Mouse (Mus musculus): ENCODE results near the gene Tuba3a. TPM values are rescaled to one million over a fixed set of nuclear protein-coding genes. Genes with fewer than 3 reads are reported as not detected.

The Tuba3a gene
- polyA plus RNA-seq, 1 experiment from 2014 or later = not detected

DNA sequence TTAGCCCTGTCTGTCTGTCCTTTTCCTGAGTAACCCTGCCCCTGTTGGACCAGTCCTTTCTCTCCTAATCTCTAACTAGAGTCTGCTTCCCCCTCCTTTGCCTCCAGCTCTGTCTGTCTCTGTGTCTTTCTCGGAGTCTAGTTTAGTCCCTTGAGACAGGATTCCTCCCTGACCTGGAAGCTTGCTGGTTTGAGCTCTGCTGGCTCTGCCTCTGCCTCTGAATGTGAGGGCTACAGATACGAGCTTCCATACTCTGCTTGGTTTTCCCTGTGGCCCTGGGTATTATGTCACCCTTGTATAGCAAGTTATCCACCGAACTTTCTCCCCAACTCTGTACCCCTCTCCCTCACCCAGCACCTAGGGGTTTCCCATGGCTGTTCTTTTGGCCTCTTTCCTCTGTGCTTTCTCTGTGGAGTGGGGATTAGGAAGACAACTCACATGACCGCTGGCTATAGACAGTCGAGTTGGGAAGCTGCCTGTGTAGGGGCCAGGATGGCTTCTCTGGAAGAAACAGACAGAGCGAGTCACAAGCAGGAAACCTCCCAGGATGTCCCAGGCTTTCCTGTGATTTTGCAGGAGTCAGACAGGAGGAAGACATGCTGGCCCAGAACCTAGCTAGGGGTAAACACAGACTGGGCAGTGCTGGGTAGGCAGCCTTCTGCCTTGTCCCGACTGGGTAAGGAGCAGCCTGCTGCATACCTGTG, 51.9 kb downstream of the Tuba3a start:
- Histone ChIP-seq H3K4me2 (ENCODE audit: low read depth, low read length) (peak overlapping the region; percentile 45), H3K27ac (ENCODE audit: low read length) (peak overlapping the region; percentile 70), H3K9me3 (replicated peaks; ENCODE audit: control insufficient read depth, low read length) (no peaks in the 10 kb centered on the region), H3K9ac (ENCODE audit: low read length) (peak overlapping the region; percentile 46; the same call in 1 of the 2 replicates), H3K4me1 (ENCODE audit: control insufficient read depth, insufficient read depth, low read length) (peaks cover 27% of the 10 kb centered on the region), H3K4me3 (ENCODE audit: low read length) (peak overlapping the region; percentile 29), H3K36me3 (ENCODE audit: control insufficient read depth, insufficient read depth) (no peaks in the 10 kb centered on the region), H3K27me3 (ENCODE audit: control insufficient read depth, insufficient read depth, low read length) (no peaks in the 10 kb centered on the region)
- WGBS = 38% methylated on average over 7 of the region's 7 CpGs
- no peak for ATAC-seq (replicated peaks; ENCODE audit: extremely low read depth, insufficient read depth, low FRiP score)

DNA sequence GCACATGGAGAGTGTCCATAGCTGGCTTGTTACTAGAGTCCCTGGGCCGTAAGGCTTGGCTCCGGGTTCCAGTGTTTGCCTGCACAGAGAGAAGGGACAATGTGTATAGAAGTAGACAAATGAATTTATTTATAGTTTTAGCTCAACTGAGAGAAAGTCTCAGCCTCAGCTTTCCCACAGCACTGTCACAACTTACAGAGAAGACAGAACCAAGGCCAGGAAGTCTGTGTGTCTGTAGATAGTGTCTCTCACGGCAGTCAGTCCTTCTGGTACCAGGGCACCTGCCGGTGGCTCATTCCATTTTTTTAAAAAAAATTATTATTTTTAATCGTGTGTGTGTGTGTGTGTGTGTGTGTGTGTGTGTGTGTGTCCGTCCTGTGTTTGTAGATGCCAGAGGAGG, 53.3 kb downstream of the Tuba3a start:
- no peaks in the 10 kb centered on the region for H3K27me3 ChIP-seq (ENCODE audit: control insufficient read depth, insufficient read depth, low read length)
- no peaks in the 10 kb centered on the region for H3K9me3 ChIP-seq (replicated peaks; ENCODE audit: control insufficient read depth, low read length)
- peak overlapping the region; percentile 94 for H3K27ac ChIP-seq (ENCODE audit: low read length)
- H3K4me1 ChIP-seq (ENCODE audit: control insufficient read depth, insufficient read depth, low read length) = peaks cover 27% of the 10 kb centered on the region
- WGBS = 65% methylated on average over 6 of the region's 6 CpGs
- H3K4me3 ChIP-seq (ENCODE audit: low read length) = peak overlapping the region; percentile 82; the same call in 1 of the 2 replicates
- peak overlapping the region; percentile 95; the same call in 1 of the 2 replicates for H3K9ac ChIP-seq (ENCODE audit: low read length)
- peak overlapping the region; percentile 97 for H3K4me2 ChIP-seq (ENCODE audit: low read depth, low read length)
- no peaks in the 10 kb centered on the region for H3K36me3 ChIP-seq (ENCODE audit: control insufficient read depth, insufficient read depth)
- ATAC-seq (replicated peaks; ENCODE audit: extremely low read depth, insufficient read depth, low FRiP score) = no peak

DNA sequence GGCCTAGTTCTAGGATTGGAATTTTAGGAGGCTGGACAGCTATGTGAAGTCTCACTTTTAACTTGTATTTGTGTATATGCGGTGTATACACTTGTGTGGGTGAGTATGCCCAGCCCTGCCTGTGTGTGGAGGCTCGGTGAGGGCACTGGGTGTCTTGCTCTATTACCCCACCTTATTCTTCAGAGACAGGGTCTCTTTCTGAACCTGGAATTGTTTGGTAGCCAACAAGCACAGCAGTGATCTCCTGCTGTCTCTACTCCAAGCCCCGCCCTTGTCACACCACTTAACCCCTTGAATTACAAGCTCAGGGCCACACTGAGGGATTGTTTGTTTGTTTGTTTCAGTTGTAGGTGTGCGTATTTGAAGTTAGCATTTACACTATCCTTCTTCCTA, 53.8 kb downstream of the Tuba3a start:
- H3K9me3 ChIP-seq (replicated peaks; ENCODE audit: control insufficient read depth, low read length) = no peaks in the 10 kb centered on the region
- 48% methylated on average over 4 of the region's 4 CpGs for WGBS
- H3K4me3 ChIP-seq (ENCODE audit: low read length) = peak overlapping the region; percentile 82
- H3K4me2 ChIP-seq (ENCODE audit: low read depth, low read length) = peak overlapping the region; percentile 97
- no peaks in the 10 kb centered on the region for H3K36me3 ChIP-seq (ENCODE audit: control insufficient read depth, insufficient read depth)
- no peak for ATAC-seq (replicated peaks; ENCODE audit: extremely low read depth, insufficient read depth, low FRiP score)
- peaks cover 27% of the 10 kb centered on the region for H3K4me1 ChIP-seq (ENCODE audit: control insufficient read depth, insufficient read depth, low read length)
- H3K9ac ChIP-seq (ENCODE audit: low read length) = peak overlapping the region; percentile 95
- H3K27ac ChIP-seq (ENCODE audit: low read length) = peak overlapping the region; percentile 94
- no peaks in the 10 kb centered on the region for H3K27me3 ChIP-seq (ENCODE audit: control insufficient read depth, insufficient read depth, low read length)

DNA sequence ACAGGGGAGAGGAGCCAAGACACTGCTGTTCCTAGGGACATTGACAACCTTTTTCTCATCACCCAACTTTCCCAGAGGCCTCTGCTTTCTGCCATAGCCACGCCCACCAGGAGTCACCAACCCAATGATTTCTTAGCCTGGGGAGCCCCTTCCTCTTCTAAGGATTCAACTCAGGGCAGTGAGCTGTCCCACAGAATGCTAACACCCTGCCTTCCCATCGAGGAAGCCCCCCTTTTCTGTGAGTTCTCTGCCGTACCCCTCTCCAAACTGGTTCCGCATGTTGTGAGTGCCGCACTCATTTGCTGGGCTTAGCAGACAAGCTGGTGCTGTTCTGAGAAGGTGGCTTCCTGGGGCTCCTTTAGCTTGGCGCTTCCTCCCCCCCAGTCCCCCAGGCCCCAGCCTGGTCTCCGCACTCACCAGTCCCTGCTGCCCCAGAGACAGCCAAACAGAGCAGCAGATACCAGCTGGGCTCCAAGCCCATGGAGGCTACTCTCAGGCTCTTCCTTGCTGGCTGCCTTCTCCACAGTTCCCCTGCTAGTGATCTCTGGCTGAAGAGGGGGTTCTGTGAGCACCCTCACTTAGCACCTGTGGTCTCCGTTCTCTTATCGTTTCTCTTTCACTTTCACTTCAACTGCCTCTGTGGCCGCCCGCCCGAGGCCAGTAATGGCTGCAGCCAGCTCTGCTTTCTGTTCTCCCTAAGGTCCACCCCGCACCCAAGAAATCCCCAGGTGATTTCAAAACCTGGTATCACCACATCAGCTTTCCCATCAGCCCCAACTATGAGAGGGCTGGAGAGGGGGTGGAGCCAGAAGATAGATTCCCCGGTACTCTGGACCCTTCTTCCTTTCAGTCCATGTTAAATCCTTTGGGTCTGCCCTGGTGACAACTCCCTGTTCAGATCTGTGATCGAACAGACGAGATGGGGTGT, 54.5 kb downstream of the Tuba3a start, which contains the start of gene Tapbpl:
Tapbpl (minus strand) TSS at position 744 of the 928 bp plus-strand sequence.
- Histone ChIP-seq H3K4me1 (ENCODE audit: control insufficient read depth, insufficient read depth, low read length) (peaks cover 27% of the 10 kb centered on the region), H3K4me3 (ENCODE audit: low read length) (peak within 1 kb of the TSS; percentile 82), H3K36me3 (ENCODE audit: control insufficient read depth, insufficient read depth) (no peaks in the 10 kb centered on the region), H3K27me3 (ENCODE audit: control insufficient read depth, insufficient read depth, low read length) (no peaks in the 10 kb centered on the region), H3K4me2 (ENCODE audit: low read depth, low read length) (peak within 1 kb of the TSS; percentile 97), H3K9me3 (replicated peaks; ENCODE audit: control insufficient read depth, low read length) (no peaks in the 10 kb centered on the region), H3K9ac (ENCODE audit: low read length) (peak within 1 kb of the TSS; percentile 95), H3K27ac (ENCODE audit: low read length) (peak within 1 kb of the TSS; percentile 94)
- WGBS = 3% methylated on average over 16 of the region's 16 CpGs
- peak; percentile 39 for ATAC-seq (replicated peaks; ENCODE audit: extremely low read depth, insufficient read depth, low FRiP score)

DNA sequence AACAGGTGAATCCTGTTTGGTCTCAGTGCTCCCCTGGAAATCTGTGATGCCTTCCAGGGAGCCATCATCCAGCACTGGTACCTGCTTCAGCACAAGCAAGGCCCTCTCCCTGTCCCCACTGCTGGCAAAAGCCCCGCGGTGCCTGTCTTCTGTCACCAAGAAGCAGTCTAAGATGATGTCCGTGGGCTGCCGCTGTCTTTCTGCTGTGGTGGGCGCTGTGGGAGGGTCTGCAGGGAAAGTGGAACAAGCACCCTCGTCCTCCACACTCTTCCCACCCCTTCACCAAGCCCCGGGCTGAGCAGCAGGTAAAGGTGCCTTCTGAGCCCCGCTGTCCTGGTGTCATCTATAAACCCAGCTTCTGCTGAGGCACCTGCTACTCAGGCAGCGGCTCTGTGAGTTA, 55.3 kb downstream of the Tuba3a start:
- peak overlapping the region; percentile 95; the same call in 1 of the 2 replicates for H3K9ac ChIP-seq (ENCODE audit: low read length)
- no peaks in the 10 kb centered on the region for H3K27me3 ChIP-seq (ENCODE audit: control insufficient read depth, insufficient read depth, low read length)
- H3K36me3 ChIP-seq (ENCODE audit: control insufficient read depth, insufficient read depth) = no peaks in the 10 kb centered on the region; the same call in 1 of the 2 replicates
- 51% methylated on average over 9 of the region's 9 CpGs for WGBS
- no peaks in the 10 kb centered on the region for H3K9me3 ChIP-seq (replicated peaks; ENCODE audit: control insufficient read depth, low read length)
- peak overlapping the region; percentile 94; the same call in 1 of the 2 replicates for H3K27ac ChIP-seq (ENCODE audit: low read length)
- H3K4me3 ChIP-seq (ENCODE audit: low read length) = peak overlapping the region; percentile 82
- no peak for ATAC-seq (replicated peaks; ENCODE audit: extremely low read depth, insufficient read depth, low FRiP score)
- peaks cover 27% of the 10 kb centered on the region for H3K4me1 ChIP-seq (ENCODE audit: control insufficient read depth, insufficient read depth, low read length)
- peak overlapping the region; percentile 97 for H3K4me2 ChIP-seq (ENCODE audit: low read depth, low read length)

Small RNAs within 50 kb of the gene (microRNA-seq; reads per million reads assigned to microRNA genes)
- gene Mir8113 = not detected

Other genes with a start within 250 kb of the Tuba3a start
- 77.5 and 89.0 TPM in 2 replicates for gene Ing4, start 246.3 kb downstream of the Tuba3a start, polyA plus RNA-seq (2015; fragmentation: Nextera tagmentation; extraction: Ambion mirVana)
- 8.0 TPM in 2 replicates for gene Acrbp, start 236.4 kb downstream of the Tuba3a start, polyA plus RNA-seq (2015; fragmentation: Nextera tagmentation; extraction: Ambion mirVana)
- gene Lpar5, start 218.1 kb downstream of the Tuba3a start, polyA plus RNA-seq (2015; fragmentation: Nextera tagmentation; extraction: Ambion mirVana) = 0.55 and 1.6 TPM in 2 replicates
- gene Chd4, start 190.1 kb downstream of the Tuba3a start, polyA plus RNA-seq (2015; fragmentation: Nextera tagmentation; extraction: Ambion mirVana) = 50.6 and 63.0 TPM in 2 replicates
- gene Nop2, start 154.1 kb downstream of the Tuba3a start, polyA plus RNA-seq (2015; fragmentation: Nextera tagmentation; extraction: Ambion mirVana) = 45.0 and 45.8 TPM in 2 replicates
- gene Iffo1, start 140.8 kb downstream of the Tuba3a start, polyA plus RNA-seq (2015; fragmentation: Nextera tagmentation; extraction: Ambion mirVana) = 11.7 and 13.2 TPM in 2 replicates
- 3,677 and 4,254 TPM in 2 replicates for gene Gapdh, start 119.6 kb downstream of the Tuba3a start, polyA plus RNA-seq (2015; fragmentation: Nextera tagmentation; extraction: Ambion mirVana)
- gene Ncapd2, start 94.3 kb downstream of the Tuba3a start, polyA plus RNA-seq (2015; fragmentation: Nextera tagmentation; extraction: Ambion mirVana) = 97.4 and 99.3 TPM in 2 replicates
- gene Mrpl51, start 94.2 kb downstream of the Tuba3a start, polyA plus RNA-seq (2015; fragmentation: Nextera tagmentation; extraction: Ambion mirVana) = 270 and 281 TPM in 2 replicates
- 7.0 and 8.4 TPM in 2 replicates for gene Vamp1, start 70.5 kb downstream of the Tuba3a start, polyA plus RNA-seq (2015; fragmentation: Nextera tagmentation; extraction: Ambion mirVana)
- gene Tapbpl, start 54.2 kb downstream of the Tuba3a start, polyA plus RNA-seq (2015; fragmentation: Nextera tagmentation; extraction: Ambion mirVana) = 7.4 and 9.1 TPM in 2 replicates
- 7.9 and 18.5 TPM in 2 replicates for gene Cd27, start 49.0 kb downstream of the Tuba3a start, polyA plus RNA-seq (2015; fragmentation: Nextera tagmentation; extraction: Ambion mirVana)
- gene Ltbr, start 27.8 kb upstream of the Tuba3a start, polyA plus RNA-seq (2015; fragmentation: Nextera tagmentation; extraction: Ambion mirVana) = 43.0 and 51.4 TPM in 2 replicates
- gene Scnn1a, start 34.6 kb upstream of the Tuba3a start, polyA plus RNA-seq (2015; fragmentation: Nextera tagmentation; extraction: Ambion mirVana) = 2.6 and 2.9 TPM in 2 replicates
- 54.2 and 54.8 TPM in 2 replicates for gene Tnfrsf1a, start 63.3 kb upstream of the Tuba3a start, polyA plus RNA-seq (2015; fragmentation: Nextera tagmentation; extraction: Ambion mirVana)
- gene Plekhg6, start 94.8 kb upstream of the Tuba3a start, polyA plus RNA-seq (2015; fragmentation: Nextera tagmentation; extraction: Ambion mirVana) = 0.25 and 0.41 TPM in 2 replicates
- 94.4 and 115 TPM in 2 replicates for gene Cd9, start 208.7 kb upstream of the Tuba3a start, polyA plus RNA-seq (2015; fragmentation: Nextera tagmentation; extraction: Ambion mirVana)

All from heart, embryonic 16.5 days (tissue).